Mouse (Mus musculus) lung, postnatal 0 days (tissue): ENCODE results near the gene Eral1.

Experiments used
- CTCF ChIP-seq: IDR thresholded peaks from 2 replicates; pipeline ENCODE4 v1.5.1; 2016; ENCODE audit warnings: antibody characterized with exemption, mild to moderate bottlenecking
- EP300 ChIP-seq: IDR thresholded peaks from 2 replicates; pipeline ENCODE4 v1.6.1; 2016; ENCODE audit warnings: antibody characterized with exemption, mild to moderate bottlenecking, control low read depth

DNA sequence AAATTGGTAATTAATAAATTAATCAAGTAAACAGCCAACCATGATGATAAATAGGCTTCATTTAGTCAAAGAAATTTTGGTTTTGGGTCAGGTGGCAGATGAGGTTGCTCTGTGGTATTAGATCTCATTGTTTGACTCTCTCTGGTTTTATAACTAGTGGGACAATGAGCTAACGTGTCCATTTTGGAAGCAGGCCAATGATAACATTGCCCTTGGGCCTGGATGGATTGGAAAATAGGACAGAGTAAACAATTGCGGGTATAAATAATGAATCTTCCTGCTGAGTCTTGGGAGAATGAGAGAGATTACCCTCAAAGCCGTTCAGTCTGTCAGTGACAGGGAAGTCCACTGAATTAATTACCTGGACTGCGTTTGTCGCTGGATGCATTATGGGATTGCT is 41.0 kb upstream of the Eral1 start:
- TF ChIP-seq CTCF (no peak), EP300 (peak; percentile 36; the same call in 1 of the 2 replicates)
